ENCODE assay signal across 15 mouse cellular contexts in the genomic region with DNA sequence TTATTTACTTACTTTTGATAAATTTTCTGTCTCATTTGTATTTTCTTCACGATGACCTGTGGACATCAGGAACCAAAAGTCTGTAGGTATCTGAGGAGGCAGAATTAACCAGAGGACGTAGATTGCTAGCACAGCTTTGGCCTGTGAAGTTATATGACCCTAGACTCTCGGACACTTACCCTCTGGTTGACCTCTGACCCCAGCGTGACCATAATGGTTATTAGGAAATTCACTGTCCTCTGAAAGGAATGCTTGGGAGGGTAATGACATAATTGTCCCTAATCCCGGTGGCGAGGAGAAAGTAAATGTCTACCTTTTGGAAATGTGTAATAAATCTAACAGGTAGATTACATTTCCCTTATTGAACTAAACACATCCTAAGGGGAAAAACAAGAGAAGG.
"Had no signal": no experiment of that assay in that cellular context is flagged by ENCODE, and none has a peak within 500 bp of the region (broad histone marks: within the 10 kb centered on the region; RNA-seq: fewer than 3 reads in every experiment).

No protein-coding gene starts in this region.

- H3K4me2 ChIP-seq: neural tube, embryonic 15.5 days; stomach, embryonic 15.5 days had no signal

- H3K27ac ChIP-seq: neural tube, embryonic 15.5 days; stomach, embryonic 15.5 days; stomach, postnatal 0 days had no signal

- H3K36me3 ChIP-seq: neural tube, embryonic 15.5 days; stomach, embryonic 15.5 days had no signal

- H3K4me3 ChIP-seq: neural tube, embryonic 15.5 days; stomach, embryonic 15.5 days had no signal

- H3K9ac ChIP-seq: neural tube, embryonic 15.5 days; stomach, embryonic 15.5 days had no signal

- H3K27me3 ChIP-seq: neural tube, embryonic 15.5 days; stomach, embryonic 15.5 days had no signal

- H3K4me1 ChIP-seq: neural tube, embryonic 15.5 days; stomach, embryonic 15.5 days had no signal

- DNase-seq: retina, postnatal 1 day; right cerebral cortex, adult 18-20 months; right cerebral cortex, postnatal 14 days; right cerebral cortex, postnatal 25 days; right cerebral cortex, postnatal 4 days; spleen, adult 18-20 months; thymus, adult 18-20 months; thymus, adult 2 months; thymus, postnatal 14 days; thymus, postnatal 25 days; thymus, postnatal 36 days; thymus, postnatal 4 days had no signal

- H3K9me3 ChIP-seq: neural tube, embryonic 15.5 days; stomach, embryonic 15.5 days had no signal
